Mouse (Mus musculus) midbrain, embryonic 10.5 days (tissue): ENCODE measurements at regions not wholly inside any gene's neighbourhood (a gene's known extent, or its start where the extent isn't known, plus 50 kb on each side); places are given as distances from the start of the nearest gene placed in this dataset.

Source experiments
- DNase-seq: peaks from one replicate; pipeline ENCODE4 v3.0.0-alpha.2; 2017; ENCODE audit warnings: low spot score
- H3K27ac ChIP-seq: fragments of 300-500 bp; sonication (generic); replicated peaks from 2 replicates; pipeline ENCODE4 v1.5.1; 2016; ENCODE audit warnings: mild to moderate bottlenecking
- H3K27me3 ChIP-seq: fragments of 300-500 bp; sonication (generic); 2 replicates; pipeline ENCODE4 v1.6.1; 2016; ENCODE audit warnings: low read depth, mild to moderate bottlenecking; ENCODE audit not compliant: poor library complexity, severe bottlenecking
- H3K36me3 ChIP-seq: fragments of 300-500 bp; sonication (generic); 2 replicates; pipeline ENCODE4 v1.6.1; 2016; ENCODE audit warnings: mild to moderate bottlenecking, moderate library complexity
- H3K4me1 ChIP-seq: fragments of 300-500 bp; sonication (generic); 2 replicates; pipeline ENCODE4 v1.6.1; 2016
- H3K4me3 ChIP-seq: fragments of 300-500 bp; sonication (generic); 2 replicates; pipeline ENCODE4 v1.5.1; 2016; ENCODE audit warnings: mild to moderate bottlenecking, moderate library complexity
- H3K9me3 ChIP-seq: fragments of 300-500 bp; sonication (generic); replicated peaks from 2 replicates; pipeline ENCODE4 v1.6.1; 2016; ENCODE audit warnings: mild to moderate bottlenecking
- WGBS: fragments of 180-500 bp; shearing (Covaris S2); methylation state at CpG from one replicate; pipeline ENCODE4 v1.1.7; 2016; 5-methylcytosine and 5-hydroxymethylcytosine counted together

DNA sequence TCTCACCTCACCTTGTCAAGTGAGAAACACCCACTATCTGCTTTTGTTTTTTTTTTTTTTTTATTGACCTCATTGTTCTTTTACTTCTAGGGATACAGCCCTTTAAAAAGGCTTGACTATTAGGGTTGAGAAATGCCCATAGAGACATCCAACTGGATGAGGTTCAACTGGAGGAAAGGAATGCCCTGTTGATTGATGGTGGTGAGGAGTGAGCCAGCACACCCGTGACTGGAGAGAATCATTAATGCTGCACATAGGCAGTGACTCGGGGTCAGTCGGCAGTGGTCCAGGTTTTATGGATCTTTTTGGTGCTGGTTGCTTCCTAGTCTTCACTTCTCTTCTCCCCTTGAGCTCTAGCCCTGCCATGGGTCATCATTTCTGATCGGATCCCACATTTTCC lies 82.9 kb upstream of the Cryz start:
- DNase-seq, result no peak
- Histone ChIP-seq H3K36me3 (no peaks in the 10 kb centered on the region), H3K4me1 (no peaks in the 10 kb centered on the region), H3K9me3 (no peaks in the 10 kb centered on the region), H3K4me3 (no peak overlapping the region), H3K27ac (no peak overlapping the region), H3K27me3 (no peaks in the 10 kb centered on the region)
- WGBS, result 91% methylated on average over 4 of the region's 4 CpGs

DNA sequence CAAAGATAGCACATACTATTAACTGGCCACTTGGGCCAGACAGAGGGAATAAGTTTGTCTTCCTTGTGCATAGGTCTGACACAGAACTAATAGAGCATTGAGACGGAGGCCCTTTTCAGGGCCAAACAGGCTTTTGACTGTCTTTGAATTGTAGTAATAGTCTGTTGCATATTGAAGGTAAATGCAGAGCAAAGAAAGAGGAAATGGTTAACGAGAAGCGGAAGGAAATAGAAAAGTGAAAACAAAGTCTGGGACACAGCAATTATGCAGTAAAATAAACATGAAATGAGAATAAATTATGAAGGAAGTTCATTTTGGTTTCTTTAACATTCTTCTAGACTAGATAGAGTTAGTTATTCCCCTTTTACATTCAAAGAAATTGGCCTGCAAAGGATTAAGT lies 86.4 kb upstream of the Cryz start:
- Histone ChIP-seq H3K4me3 (no peak overlapping the region), H3K27me3 (no peaks in the 10 kb centered on the region), H3K4me1 (no peaks in the 10 kb centered on the region), H3K27ac (no peak overlapping the region), H3K36me3 (no peaks in the 10 kb centered on the region), H3K9me3 (no peaks in the 10 kb centered on the region)
- DNase-seq, result no peak
- WGBS, result 88% methylated on average over 3 of the region's 3 CpGs

DNA sequence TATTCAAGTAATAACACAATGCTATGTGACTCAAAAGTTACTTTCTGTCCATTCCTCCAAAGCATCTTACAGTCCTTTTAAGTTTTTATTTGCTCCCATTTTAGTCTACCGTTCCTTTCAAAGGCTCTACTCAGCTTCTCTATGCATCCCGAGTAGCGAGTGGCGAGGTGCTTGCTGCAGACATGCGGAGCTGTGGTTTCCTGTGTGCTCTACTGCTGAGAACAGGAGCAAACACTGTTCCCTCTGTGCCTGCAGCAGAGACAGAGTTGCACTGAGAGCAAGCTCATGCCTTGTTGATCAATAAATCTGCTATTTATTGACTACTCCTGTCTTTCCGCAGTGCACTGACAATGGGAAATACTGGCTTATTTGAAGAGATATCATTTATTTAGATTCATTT lies 87.1 kb upstream of the Cryz start:
- DNase-seq, result no peak

DNA sequence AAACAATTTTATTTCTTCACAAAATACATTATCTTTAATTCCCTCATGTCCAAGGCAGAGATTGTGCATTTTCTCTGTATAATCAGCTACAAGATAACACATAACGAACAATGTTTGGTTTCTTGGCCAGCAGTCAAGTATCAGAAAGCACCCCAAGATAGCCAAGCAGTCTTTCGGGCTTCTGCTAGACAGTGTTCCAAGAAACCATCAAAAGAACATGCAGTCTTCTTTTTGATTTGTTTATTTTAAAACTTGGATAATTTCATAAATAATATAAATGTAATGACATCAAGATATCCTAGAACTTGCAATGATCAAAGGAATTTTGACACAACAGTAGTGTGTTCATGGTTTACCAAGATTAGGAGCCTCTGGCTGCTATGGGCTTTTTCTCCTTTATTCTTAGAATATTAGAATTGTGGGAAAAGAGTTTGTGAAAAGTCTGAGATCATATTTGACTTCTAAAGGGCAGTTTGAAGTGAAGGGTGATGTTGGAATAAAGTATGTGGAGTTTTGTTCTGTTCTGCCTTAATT lies 103.1 kb upstream of the Cryz start:
- WGBS, result 90% methylated on average over 2 of the region's 2 CpGs
- DNase-seq, result no peak
- no peak overlapping the region for H3K27ac ChIP-seq
- H3K4me3 ChIP-seq, result no peak overlapping the region
- no peaks in the 10 kb centered on the region for H3K9me3 ChIP-seq
- H3K4me1 ChIP-seq, result no peaks in the 10 kb centered on the region
- no peaks in the 10 kb centered on the region for H3K36me3 ChIP-seq
- H3K27me3 ChIP-seq, result no peaks in the 10 kb centered on the region

More for the DNA sequence above, 87.1 kb upstream of the Cryz start:
- no peak overlapping the region for H3K27ac ChIP-seq
- H3K4me1 ChIP-seq, result no peaks in the 10 kb centered on the region
- 84% methylated on average over 6 of the region's 6 CpGs for WGBS
- no peaks in the 10 kb centered on the region for H3K27me3 ChIP-seq
- no peak overlapping the region for H3K4me3 ChIP-seq
- H3K36me3 ChIP-seq, result no peaks in the 10 kb centered on the region
- H3K9me3 ChIP-seq, result no peaks in the 10 kb centered on the region

DNA sequence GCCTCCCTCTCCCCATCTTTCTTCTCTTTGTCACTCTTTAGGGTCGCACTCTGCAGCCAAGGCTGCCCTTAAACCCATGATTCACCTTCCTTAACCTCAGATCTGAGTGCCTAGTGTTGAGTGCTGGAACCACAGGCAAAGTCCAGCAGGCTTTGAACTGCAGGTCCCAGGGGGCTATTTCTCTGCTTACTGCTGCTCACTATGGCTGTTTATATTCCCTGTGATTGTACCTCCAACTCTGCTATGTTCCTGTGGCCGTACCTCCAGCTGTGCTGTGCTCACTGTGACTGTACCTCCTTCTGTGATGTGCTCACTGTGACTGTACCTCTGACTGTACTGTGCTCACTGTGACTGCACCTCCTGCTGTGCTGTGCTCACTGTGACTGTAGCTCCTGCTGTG lies 124.1 kb upstream of the Cryz start:
- 89% methylated on average over 2 of the region's 2 CpGs for WGBS
- no peaks in the 10 kb centered on the region for H3K27me3 ChIP-seq
- no peak overlapping the region for H3K4me3 ChIP-seq
- no peaks in the 10 kb centered on the region for H3K36me3 ChIP-seq
- no peak overlapping the region for H3K27ac ChIP-seq
- peaks cover 8% of the 10 kb centered on the region; the same call in 1 of the 2 replicates for H3K4me1 ChIP-seq
- no peak for DNase-seq
- no peaks in the 10 kb centered on the region for H3K9me3 ChIP-seq

DNA sequence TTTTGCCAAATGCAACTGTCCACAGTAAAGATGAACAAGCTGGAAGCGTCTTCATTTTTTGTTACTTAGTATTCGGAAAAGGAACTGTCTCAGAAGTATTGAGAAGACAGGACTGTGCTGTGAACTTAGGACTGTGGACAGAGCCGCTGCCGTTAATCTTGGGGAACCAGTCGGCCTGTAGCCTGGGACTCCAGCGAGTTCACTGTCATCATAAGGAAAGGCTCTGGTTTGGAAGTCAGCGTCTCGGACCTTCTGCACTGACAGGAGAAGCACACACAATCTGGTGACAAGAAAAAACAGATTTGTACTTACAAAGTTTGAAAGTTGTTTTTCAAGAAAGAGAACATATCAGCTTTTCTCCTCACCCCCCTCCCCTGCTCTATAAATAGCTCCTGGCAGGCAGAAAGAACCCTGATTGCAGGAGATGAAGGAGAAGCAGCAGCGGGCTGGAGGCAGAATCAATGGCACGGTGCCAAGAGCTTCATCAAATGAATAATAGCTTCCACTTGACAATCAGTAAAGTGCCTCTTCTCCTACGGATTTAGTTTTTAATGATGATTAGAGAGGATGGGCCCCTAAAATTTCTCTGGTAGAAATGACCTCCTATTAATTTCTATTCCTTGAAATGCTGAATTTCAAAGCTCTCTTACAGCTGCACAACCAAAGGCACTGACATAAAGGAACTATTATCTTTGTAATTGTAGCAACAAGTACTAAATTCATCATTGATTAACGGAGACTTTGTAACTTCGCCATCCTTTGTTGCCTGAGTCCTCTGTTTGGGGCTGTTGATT lies 128.7 kb upstream of the Cryz start:
- H3K9me3 ChIP-seq, result no peaks in the 10 kb centered on the region
- no peaks in the 10 kb centered on the region for H3K36me3 ChIP-seq
- 71% methylated on average over 13 of the region's 13 CpGs for WGBS
- no peak overlapping the region for H3K4me3 ChIP-seq
- H3K27me3 ChIP-seq, result no peaks in the 10 kb centered on the region
- DNase-seq, result no peak
- peaks cover 8% of the 10 kb centered on the region; the same call in 1 of the 2 replicates for H3K4me1 ChIP-seq
- no peak overlapping the region for H3K27ac ChIP-seq

DNA sequence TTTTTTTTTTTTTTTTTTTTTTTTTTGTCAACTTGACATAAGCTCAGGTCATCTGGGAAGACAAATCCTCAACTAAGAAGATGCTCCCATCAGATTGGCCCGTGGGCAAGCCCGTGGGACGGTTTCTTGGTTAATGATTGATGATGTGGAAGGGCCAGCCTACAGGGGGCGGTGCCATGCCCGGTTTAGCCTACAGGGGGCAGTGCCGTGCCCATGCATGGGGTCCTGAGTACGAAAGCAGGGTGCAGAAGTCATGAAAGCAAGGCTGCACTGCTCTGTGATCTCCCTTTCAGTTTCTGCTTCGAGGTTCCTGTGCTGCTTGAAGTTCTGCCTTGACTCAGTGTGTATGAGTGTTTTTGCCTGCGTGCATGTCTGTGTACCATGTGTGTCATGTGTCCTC lies 127.7 kb upstream of the Lhx8 start:
- no peak overlapping the region for H3K27ac ChIP-seq
- no peaks in the 10 kb centered on the region for H3K36me3 ChIP-seq
- no peak for DNase-seq
- H3K4me1 ChIP-seq, result no peaks in the 10 kb centered on the region
- H3K9me3 ChIP-seq, result no peaks in the 10 kb centered on the region
- H3K4me3 ChIP-seq, result no peak overlapping the region
- 77% methylated on average over 9 of the region's 9 CpGs for WGBS
- no peaks in the 10 kb centered on the region for H3K27me3 ChIP-seq

DNA sequence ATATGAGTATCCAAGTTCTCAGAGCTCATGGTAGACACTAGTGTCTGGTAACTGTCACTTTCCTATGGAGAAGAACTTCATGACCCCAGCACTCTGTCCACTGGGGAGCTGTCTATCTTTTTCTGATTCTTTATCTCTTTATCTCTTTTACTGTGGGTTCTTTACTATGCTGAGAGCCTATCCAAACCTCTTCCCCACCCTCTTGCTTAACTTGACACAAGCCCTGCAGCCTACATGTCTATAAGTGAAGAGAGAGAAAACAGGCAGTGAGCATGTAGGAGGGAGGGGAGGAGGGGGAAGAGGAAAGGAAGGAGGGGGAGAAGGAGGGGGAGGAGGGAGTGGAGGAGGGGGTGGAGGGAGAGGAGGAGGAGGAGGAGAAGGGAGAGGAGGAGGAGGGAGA lies 122.6 kb upstream of the Lhx8 start:
- Histone ChIP-seq H3K4me3 (no peak overlapping the region), H3K27ac (no peak overlapping the region), H3K27me3 (no peaks in the 10 kb centered on the region), H3K36me3 (no peaks in the 10 kb centered on the region), H3K9me3 (peaks cover 11% of the 10 kb centered on the region; the same call in 1 of the 2 replicates), H3K4me1 (no peaks in the 10 kb centered on the region)
- no peak for DNase-seq

DNA sequence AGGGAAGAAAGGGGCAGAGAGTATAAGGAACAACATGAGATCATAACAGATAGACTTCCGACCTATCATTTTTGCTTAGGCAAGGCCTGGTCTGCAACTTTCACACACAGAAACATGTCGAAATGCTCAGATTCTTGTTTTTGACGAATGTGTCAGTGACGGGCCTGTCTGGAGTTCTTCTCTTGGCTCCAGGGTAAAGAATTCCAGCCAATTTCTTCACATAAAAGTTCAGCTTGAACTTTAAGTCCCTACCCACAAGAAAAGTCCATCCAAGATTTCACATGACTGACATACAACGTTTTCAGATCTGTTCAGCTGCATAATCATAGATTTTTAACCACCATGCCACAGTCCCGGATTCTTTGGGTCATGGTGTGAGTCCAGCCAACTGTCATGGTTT lies 122.1 kb upstream of the Lhx8 start:
- H3K4me1 ChIP-seq, result no peaks in the 10 kb centered on the region
- 88% methylated on average over 6 of the region's 6 CpGs for WGBS
- H3K27me3 ChIP-seq, result no peaks in the 10 kb centered on the region
- no peak overlapping the region for H3K27ac ChIP-seq
- no peak for DNase-seq
- peaks cover 11% of the 10 kb centered on the region; the same call in 1 of the 2 replicates for H3K9me3 ChIP-seq
- H3K36me3 ChIP-seq, result no peaks in the 10 kb centered on the region
- H3K4me3 ChIP-seq, result no peak overlapping the region

DNA sequence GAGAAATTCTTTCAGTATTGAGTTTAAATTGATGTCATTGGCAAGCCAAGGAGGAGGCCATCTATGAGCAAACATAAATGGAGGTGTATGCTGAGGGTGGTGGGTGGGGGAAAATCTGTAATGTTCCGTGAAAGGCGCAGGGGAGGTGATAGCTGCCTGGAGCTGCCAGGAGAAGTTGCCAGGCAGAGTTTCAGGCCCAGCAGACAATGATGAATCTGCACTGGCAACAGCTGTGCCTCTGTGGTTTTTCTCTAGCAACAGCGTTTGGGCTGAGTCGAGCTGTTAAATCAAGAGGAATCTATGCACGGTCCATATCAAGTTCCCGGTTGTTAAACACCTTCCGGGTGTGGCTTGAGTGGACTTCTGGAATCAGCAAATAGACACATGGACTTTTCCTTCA lies 120.7 kb upstream of the Lhx8 start:
- H3K9me3 ChIP-seq, result peaks cover 11% of the 10 kb centered on the region; the same call in 1 of the 2 replicates
- H3K4me1 ChIP-seq, result no peaks in the 10 kb centered on the region
- H3K27me3 ChIP-seq, result no peaks in the 10 kb centered on the region
- WGBS, result 95% methylated on average over 7 of the region's 7 CpGs
- no peaks in the 10 kb centered on the region for H3K36me3 ChIP-seq
- no peak overlapping the region for H3K27ac ChIP-seq
- DNase-seq, result no peak
- H3K4me3 ChIP-seq, result no peak overlapping the region

DNA sequence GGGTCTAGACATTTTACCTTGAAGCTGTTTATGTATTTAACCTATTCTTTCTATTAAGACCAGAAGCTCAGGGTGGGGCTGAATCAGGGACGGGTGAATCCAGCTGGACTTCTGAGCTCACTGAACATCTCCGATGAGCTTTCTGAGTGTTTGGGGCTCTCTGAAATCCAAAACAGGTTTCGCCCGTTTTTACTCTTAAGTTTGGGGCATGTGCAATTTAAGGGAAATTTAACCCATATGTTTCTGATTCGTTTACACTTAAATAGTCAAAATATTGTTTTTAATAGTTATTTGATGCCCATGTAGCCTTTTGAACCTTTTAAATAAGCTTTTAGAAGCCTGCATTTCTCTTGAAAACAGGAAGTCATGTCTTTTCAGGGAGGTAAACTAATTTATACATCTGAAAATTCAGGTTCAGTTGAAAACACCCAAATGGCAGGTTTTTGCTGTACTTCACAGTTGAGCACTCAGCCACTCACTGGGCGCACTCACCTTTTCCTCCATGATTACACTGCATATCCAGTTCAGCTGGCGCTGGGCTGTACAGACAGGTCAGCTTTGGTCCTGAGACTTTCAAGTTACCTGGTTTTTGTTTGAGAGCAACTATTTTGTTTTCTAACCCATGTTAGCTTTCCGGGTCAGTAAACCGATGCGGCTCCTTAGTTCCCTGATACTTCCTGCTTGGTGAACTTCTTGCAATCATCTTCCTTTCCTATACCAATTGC lies 113.1 kb upstream of the Lhx8 start:
- Histone ChIP-seq H3K27ac (no peak overlapping the region), H3K36me3 (no peaks in the 10 kb centered on the region), H3K27me3 (no peaks in the 10 kb centered on the region), H3K9me3 (peaks cover 5% of the 10 kb centered on the region; the same call in 1 of the 2 replicates), H3K4me1 (no peaks in the 10 kb centered on the region), H3K4me3 (no peak overlapping the region)
- 86% methylated on average over 10 of the region's 10 CpGs for WGBS
- DNase-seq, result no peak

DNA sequence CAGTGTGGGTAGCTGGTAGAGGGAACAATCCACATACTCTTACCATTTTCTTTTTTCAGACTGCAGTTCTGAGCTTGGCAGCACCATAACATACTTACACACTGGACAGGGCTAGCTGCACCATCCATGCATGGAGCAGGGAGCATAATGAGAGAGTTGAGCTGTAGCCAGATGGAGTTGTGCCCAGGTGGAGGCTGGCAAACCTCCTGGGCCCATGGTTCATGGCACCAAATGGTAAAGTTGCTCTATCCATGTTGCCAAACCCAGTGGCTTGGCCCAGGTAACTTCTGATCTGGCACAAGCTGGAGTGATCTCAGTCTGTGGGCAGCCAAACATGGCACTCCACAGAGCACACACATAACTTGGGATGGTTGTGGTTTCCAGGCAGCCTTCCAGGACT lies 111.0 kb upstream of the Lhx8 start:
- no peak for DNase-seq

DNA sequence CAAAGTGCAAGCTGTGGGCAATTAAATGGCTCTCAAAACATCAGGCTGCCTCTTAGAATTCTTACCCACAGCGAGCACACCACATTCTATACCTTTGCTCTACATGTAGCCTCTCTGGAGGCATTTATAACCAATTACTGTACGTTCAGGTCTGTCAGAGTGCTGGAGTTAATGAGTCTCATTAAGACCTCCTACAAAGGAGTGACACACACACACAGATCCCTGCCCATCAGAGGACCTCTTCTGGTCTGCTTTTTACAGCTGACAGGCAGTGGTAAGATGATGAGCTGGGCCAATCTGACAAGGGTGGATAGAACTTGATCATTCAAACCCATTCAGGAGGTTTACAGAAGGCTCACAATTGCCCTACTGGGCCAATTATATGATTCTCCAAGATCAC lies 110.4 kb upstream of the Lhx8 start:
- H3K36me3 ChIP-seq, result no peaks in the 10 kb centered on the region
- H3K27ac ChIP-seq, result no peak overlapping the region
- peaks cover 4% of the 10 kb centered on the region; the same call in 1 of the 2 replicates for H3K9me3 ChIP-seq
- no peak for DNase-seq
- no peak overlapping the region for H3K4me3 ChIP-seq
- no peaks in the 10 kb centered on the region for H3K4me1 ChIP-seq
- no peaks in the 10 kb centered on the region for H3K27me3 ChIP-seq
- WGBS, result 78% methylated on average over 2 of the region's 2 CpGs

More for the DNA sequence above, 111.0 kb upstream of the Lhx8 start:
- Histone ChIP-seq H3K27me3 (no peaks in the 10 kb centered on the region), H3K36me3 (no peaks in the 10 kb centered on the region), H3K4me1 (no peaks in the 10 kb centered on the region), H3K4me3 (no peak overlapping the region), H3K9me3 (peaks cover 2% of the 10 kb centered on the region; the same call in 1 of the 2 replicates), H3K27ac (no peak overlapping the region)
